Mouse (Mus musculus) CD4-positive helper T cell, adult 2 months (primary cell): ENCODE measurements at regions not wholly inside any gene's neighbourhood (a gene's known extent, or its start where the extent isn't known, plus 50 kb on each side); places are given as distances from the start of the nearest gene placed in this dataset.

Experiments used
- DNase-seq: peaks from one replicate; pipeline ENCODE4 v3.0.0-alpha.2; 2012; ENCODE audit warnings: low read depth, missing footprints, low spot score

GRCm38 (mm10) chr10:91734691-91735090, 553.6 kb upstream of the Tmpo start:
- no peak for DNase-seq

- DNase-seq, result no peak
Observed at GRCm38 (mm10) chr10:91732007-91732589, 551.0 kb upstream of the Tmpo start.

- no peak for DNase-seq
Observed at GRCm38 (mm10) chr10:91730062-91730461, 548.9 kb upstream of the Tmpo start.

- no peak for DNase-seq
Observed at GRCm38 (mm10) chr10:91719561-91720371, 538.7 kb upstream of the Tmpo start.

- DNase-seq, result no peak
Observed at GRCm38 (mm10) chr10:91716604-91717003, 535.5 kb upstream of the Tmpo start.

GRCm38 (mm10) chr10:91714648-91715047, 533.5 kb upstream of the Tmpo start:
- DNase-seq, result no peak

GRCm38 (mm10) chr10:91713529-91713928, 532.4 kb upstream of the Tmpo start:
- DNase-seq, result no peak

- DNase-seq, result no peak
Observed at GRCm38 (mm10) chr10:91706816-91707215, 525.7 kb upstream of the Tmpo start.

GRCm38 (mm10) chr10:91704751-91705150, 523.6 kb upstream of the Tmpo start:
- no peak for DNase-seq

GRCm38 (mm10) chr10:91701822-91702221, 520.7 kb upstream of the Tmpo start:
- no peak for DNase-seq

GRCm38 (mm10) chr10:91686082-91686618, 505.0 kb upstream of the Tmpo start:
- no peak for DNase-seq

- DNase-seq, result no peak
Observed at GRCm38 (mm10) chr10:91685164-91686027, 504.3 kb upstream of the Tmpo start.

GRCm38 (mm10) chr10:91679641-91680040, 498.5 kb upstream of the Tmpo start:
- no peak for DNase-seq

- no peak for DNase-seq
Observed at GRCm38 (mm10) chr10:91637911-91638310, 456.8 kb upstream of the Tmpo start.

- DNase-seq, result no peak
Observed at GRCm38 (mm10) chr10:91628672-91629071, 447.6 kb upstream of the Tmpo start.

- DNase-seq, result no peak
Observed at GRCm38 (mm10) chr10:91622281-91622680, 441.2 kb upstream of the Tmpo start.

GRCm38 (mm10) chr10:91613794-91614479, 432.8 kb upstream of the Tmpo start:
- DNase-seq, result no peak

GRCm38 (mm10) chr10:91612052-91612451, 430.9 kb upstream of the Tmpo start:
- DNase-seq, result no peak

GRCm38 (mm10) chr10:91594891-91595290, 413.8 kb upstream of the Tmpo start:
- no peak for DNase-seq

- DNase-seq, result no peak
Observed at GRCm38 (mm10) chr10:91593378-91593777, 412.3 kb upstream of the Tmpo start.

- DNase-seq, result no peak
Observed at GRCm38 (mm10) chr10:91591845-91592244, 410.7 kb upstream of the Tmpo start.
